Mouse (Mus musculus): ENCODE results near the gene Tbc1d1. TPM values are rescaled to one million over a fixed set of nuclear protein-coding genes. Genes with fewer than 3 reads are reported as not detected.

The Tbc1d1 gene
- polyA plus RNA-seq, 1 experiment from 2014 or later: 18.4 TPM

- under 1% methylated on average over 23 of the region's 33 CpGs for whole genome bisulfite sequencing
These were observed 74.5 kb downstream of the Tbc1d1 start for GRCm38 (mm10) chr5:64230507-64231041.

GRCm38 (mm10) chr5:64232872-64233271, 76.8 kb downstream of the Tbc1d1 start:
- no peak overlapping the region for H3K4me3 ChIP-seq
- WGBS: 67% methylated on average over 9 of the region's 9 CpGs
- H3K4me1 ChIP-seq: peaks cover 10% of the 10 kb centered on the region
- ATAC-seq (ENCODE audit: insufficient number of reproducible peaks, low FRiP score, low TSS enrichment, low read depth): no peak
- H3K9ac ChIP-seq: no peak overlapping the region
- H3K27me3 ChIP-seq: no peaks in the 10 kb centered on the region
- H3K4me2 ChIP-seq: no peak overlapping the region
- no peak overlapping the region for H3K27ac ChIP-seq
- no peaks in the 10 kb centered on the region for H3K36me3 ChIP-seq
- H3K9me3 ChIP-seq: no peaks in the 10 kb centered on the region

More at GRCm38 (mm10) chr5:64230507-64231041, 74.5 kb downstream of the Tbc1d1 start:
- ATAC-seq (ENCODE audit: insufficient number of reproducible peaks, low FRiP score, low TSS enrichment, low read depth): peak; percentile 44
- Histone ChIP-seq H3K4me3 (peak overlapping the region; percentile 71), H3K27ac (peak overlapping the region; percentile 82), H3K36me3 (no peaks in the 10 kb centered on the region), H3K27me3 (no peaks in the 10 kb centered on the region), H3K4me2 (peak overlapping the region; percentile 87), H3K4me1 (peaks cover 10% of the 10 kb centered on the region), H3K9me3 (no peaks in the 10 kb centered on the region), H3K9ac (peak overlapping the region; percentile 61)

GRCm38 (mm10) chr5:64234269-64234985, 78.3 kb downstream of the Tbc1d1 start:
- H3K36me3 ChIP-seq: no peaks in the 10 kb centered on the region
- WGBS: 55% methylated on average over 8 of the region's 8 CpGs
- H3K27ac ChIP-seq: no peak overlapping the region
- no peak overlapping the region for H3K4me2 ChIP-seq
- H3K9me3 ChIP-seq: no peaks in the 10 kb centered on the region
- no peaks in the 10 kb centered on the region for H3K27me3 ChIP-seq
- ATAC-seq (ENCODE audit: insufficient number of reproducible peaks, low FRiP score, low TSS enrichment, low read depth): no peak
- H3K4me1 ChIP-seq: peaks cover 10% of the 10 kb centered on the region
- no peak overlapping the region for H3K4me3 ChIP-seq
- H3K9ac ChIP-seq: no peak overlapping the region

- no peak overlapping the region for H3K4me3 ChIP-seq
- WGBS: 80% methylated on average over 3 of the region's 3 CpGs
- H3K27me3 ChIP-seq: no peaks in the 10 kb centered on the region
- H3K27ac ChIP-seq: no peak overlapping the region
- peaks cover 8% of the 10 kb centered on the region for H3K4me1 ChIP-seq
- no peak for ATAC-seq (ENCODE audit: insufficient number of reproducible peaks, low FRiP score, low TSS enrichment, low read depth)
- no peaks in the 10 kb centered on the region for H3K36me3 ChIP-seq
- H3K9me3 ChIP-seq: no peaks in the 10 kb centered on the region
- H3K9ac ChIP-seq: no peak overlapping the region
- H3K4me2 ChIP-seq: no peak overlapping the region
These were observed 79.1 kb downstream of the Tbc1d1 start for GRCm38 (mm10) chr5:64235250-64235649.

- no peak overlapping the region for H3K27ac ChIP-seq
- no peaks in the 10 kb centered on the region for H3K36me3 ChIP-seq
- no peak overlapping the region for H3K4me2 ChIP-seq
- peaks cover 12% of the 10 kb centered on the region for H3K4me1 ChIP-seq
- WGBS: 74% methylated on average over 7 of the region's 7 CpGs
- H3K4me3 ChIP-seq: no peak overlapping the region
- H3K27me3 ChIP-seq: no peaks in the 10 kb centered on the region
- H3K9me3 ChIP-seq: no peaks in the 10 kb centered on the region
- ATAC-seq (ENCODE audit: insufficient number of reproducible peaks, low FRiP score, low TSS enrichment, low read depth): no peak
- H3K9ac ChIP-seq: no peak overlapping the region
These were observed 80.5 kb downstream of the Tbc1d1 start for GRCm38 (mm10) chr5:64236561-64236960.

- no peak overlapping the region for H3K27ac ChIP-seq
- H3K27me3 ChIP-seq: no peaks in the 10 kb centered on the region
- H3K9ac ChIP-seq: no peak overlapping the region
- H3K4me3 ChIP-seq: no peak overlapping the region
- H3K9me3 ChIP-seq: no peaks in the 10 kb centered on the region
- 27% methylated on average over 1 of the region's 1 CpGs for WGBS
- H3K4me2 ChIP-seq: no peak overlapping the region
- H3K4me1 ChIP-seq: peaks cover 12% of the 10 kb centered on the region
- no peak for ATAC-seq (ENCODE audit: insufficient number of reproducible peaks, low FRiP score, low TSS enrichment, low read depth)
- H3K36me3 ChIP-seq: no peaks in the 10 kb centered on the region
These were observed 81.2 kb downstream of the Tbc1d1 start for GRCm38 (mm10) chr5:64237263-64237662.

GRCm38 (mm10) chr5:64237693-64238092, 81.6 kb downstream of the Tbc1d1 start:
- no peak overlapping the region for H3K9ac ChIP-seq
- no peak for ATAC-seq (ENCODE audit: insufficient number of reproducible peaks, low FRiP score, low TSS enrichment, low read depth)
- WGBS: 77% methylated on average over 3 of the region's 3 CpGs
- H3K27me3 ChIP-seq: no peaks in the 10 kb centered on the region
- no peak overlapping the region for H3K4me2 ChIP-seq
- H3K4me3 ChIP-seq: no peak overlapping the region
- H3K27ac ChIP-seq: no peak overlapping the region
- H3K4me1 ChIP-seq: peaks cover 12% of the 10 kb centered on the region
- no peaks in the 10 kb centered on the region for H3K9me3 ChIP-seq
- no peaks in the 10 kb centered on the region for H3K36me3 ChIP-seq

GRCm38 (mm10) chr5:64238894-64239652, 83.0 kb downstream of the Tbc1d1 start:
- H3K9me3 ChIP-seq: no peaks in the 10 kb centered on the region
- H3K27me3 ChIP-seq: no peaks in the 10 kb centered on the region
- H3K4me2 ChIP-seq: no peak overlapping the region
- no peak overlapping the region for H3K9ac ChIP-seq
- 78% methylated on average over 3 of the region's 3 CpGs for WGBS
- H3K36me3 ChIP-seq: no peaks in the 10 kb centered on the region
- no peak for ATAC-seq (ENCODE audit: insufficient number of reproducible peaks, low FRiP score, low TSS enrichment, low read depth)
- H3K4me1 ChIP-seq: peaks cover 16% of the 10 kb centered on the region
- H3K4me3 ChIP-seq: no peak overlapping the region
- H3K27ac ChIP-seq: no peak overlapping the region

GRCm38 (mm10) chr5:64240941-64241682, 85.0 kb downstream of the Tbc1d1 start:
- Histone ChIP-seq H3K36me3 (no peaks in the 10 kb centered on the region), H3K9me3 (no peaks in the 10 kb centered on the region), H3K4me1 (peaks cover 16% of the 10 kb centered on the region), H3K4me3 (no peak overlapping the region), H3K4me2 (no peak overlapping the region), H3K9ac (no peak overlapping the region), H3K27me3 (no peaks in the 10 kb centered on the region), H3K27ac (peak overlapping the region; percentile 9; the same call in 1 of the 2 replicates)
- 78% methylated on average over 13 of the region's 13 CpGs for WGBS
- no peak for ATAC-seq (ENCODE audit: insufficient number of reproducible peaks, low FRiP score, low TSS enrichment, low read depth)

GRCm38 (mm10) chr5:64241867-64242266, 85.8 kb downstream of the Tbc1d1 start:
- Histone ChIP-seq H3K4me2 (no peak overlapping the region), H3K27ac (no peak overlapping the region), H3K27me3 (no peaks in the 10 kb centered on the region), H3K9ac (no peak overlapping the region), H3K4me3 (no peak overlapping the region), H3K4me1 (peaks cover 16% of the 10 kb centered on the region), H3K9me3 (no peaks in the 10 kb centered on the region), H3K36me3 (no peaks in the 10 kb centered on the region)
- WGBS: 85% methylated on average over 8 of the region's 8 CpGs
- ATAC-seq (ENCODE audit: insufficient number of reproducible peaks, low FRiP score, low TSS enrichment, low read depth): no peak

- no peak for ATAC-seq (ENCODE audit: insufficient number of reproducible peaks, low FRiP score, low TSS enrichment, low read depth)
- Histone ChIP-seq H3K4me2 (no peak overlapping the region), H3K4me1 (peaks cover 16% of the 10 kb centered on the region), H3K9ac (no peak overlapping the region), H3K9me3 (no peaks in the 10 kb centered on the region), H3K27ac (no peak overlapping the region), H3K27me3 (no peaks in the 10 kb centered on the region), H3K36me3 (no peaks in the 10 kb centered on the region), H3K4me3 (no peak overlapping the region)
- WGBS: 58% methylated on average over 9 of the region's 9 CpGs
These were observed 86.8 kb downstream of the Tbc1d1 start for GRCm38 (mm10) chr5:64242795-64243455.

Data from limb, embryonic 15.5 days (tissue).